Mouse (Mus musculus) brain, adult 2 months (tissue): Measurements from ENCODE around the gene Capn9.

Experiments
- DNase-seq: peaks from one replicate; pipeline ENCODE4 v3.0.0; 2011; ENCODE audit warnings: low read depth, low spot score

The Capn9 gene

GRCm38 (mm10) chr8:124575811-124576210 is at the start of gene Capn9:
TSS of gene Capn9 (plus strand) at chr8:124576111.
- DNase-seq, result no peak

- no peak for DNase-seq
These were observed 49.6 kb upstream of the Capn9 start for GRCm38 (mm10) chr8:124526261-124526660.

GRCm38 (mm10) chr8:124530076-124530475 is 45.8 kb upstream of the Capn9 start:
- DNase-seq, result peak; percentile 93

GRCm38 (mm10) chr8:124530556-124530955 is 45.4 kb upstream of the Capn9 start:
- DNase-seq, result peak; percentile 82

GRCm38 (mm10) chr8:124530996-124531395 is 44.9 kb upstream of the Capn9 start:
- no peak for DNase-seq

- peak; percentile 75 for DNase-seq
These were observed 43.3 kb upstream of the Capn9 start for GRCm38 (mm10) chr8:124532626-124533025.

GRCm38 (mm10) chr8:124535451-124535850 is 40.5 kb upstream of the Capn9 start:
- DNase-seq, result no peak

GRCm38 (mm10) chr8:124540906-124541305 is 35.0 kb upstream of the Capn9 start:
- DNase-seq, result no peak

GRCm38 (mm10) chr8:124542001-124542400 is 33.9 kb upstream of the Capn9 start:
- peak; percentile 84 for DNase-seq

- peak; percentile 67 for DNase-seq
These were observed 32.6 kb upstream of the Capn9 start for GRCm38 (mm10) chr8:124543272-124543671.

- no peak for DNase-seq
These were observed 29.5 kb upstream of the Capn9 start for GRCm38 (mm10) chr8:124546371-124546770.

- peak; percentile 87 for DNase-seq
These were observed 29.1 kb upstream of the Capn9 start for GRCm38 (mm10) chr8:124546815-124547214.

- peak; percentile 72 for DNase-seq
These were observed 28.6 kb upstream of the Capn9 start for GRCm38 (mm10) chr8:124547269-124547668.

GRCm38 (mm10) chr8:124548187-124548586 is 27.7 kb upstream of the Capn9 start:
- DNase-seq, result no peak

- no peak for DNase-seq
These were observed 24.8 kb upstream of the Capn9 start for GRCm38 (mm10) chr8:124551011-124551661.

- no peak for DNase-seq
These were observed 20.7 kb upstream of the Capn9 start for GRCm38 (mm10) chr8:124555113-124555750.

GRCm38 (mm10) chr8:124556164-124556563 is 19.7 kb upstream of the Capn9 start:
- DNase-seq, result no peak

GRCm38 (mm10) chr8:124556658-124557057 is 19.3 kb upstream of the Capn9 start:
- DNase-seq, result peak; percentile 73

GRCm38 (mm10) chr8:124557476-124557875 is 18.4 kb upstream of the Capn9 start:
- peak; percentile 76 for DNase-seq

- no peak for DNase-seq
These were observed 8.8 kb upstream of the Capn9 start for GRCm38 (mm10) chr8:124567126-124567525.

GRCm38 (mm10) chr8:124567584-124567983 is 8.3 kb upstream of the Capn9 start:
- no peak for DNase-seq

GRCm38 (mm10) chr8:124569100-124569499 is 6.8 kb upstream of the Capn9 start:
- peak; percentile 82 for DNase-seq

GRCm38 (mm10) chr8:124569593-124569992 is 6.3 kb upstream of the Capn9 start, which contains the start of gene Agt:
TSS of gene Agt (minus strand) at chr8:124569706.
- peak; percentile 75 for DNase-seq
